8 mouse cellular contexts compared by ENCODE assay signal in genomic region chr6:29263650-29264455, GRCm38 (mm10). TPM values are rescaled to one million over a fixed set of nuclear protein-coding genes. Genes with fewer than 3 reads are reported as not detected.
DNase-seq lines count a peak whose midpoint lies in the region; ATAC-seq and TF ChIP-seq lines count a peak whose summit lies in the region.

No protein-coding gene starts in this region.

- 37% methylated on average over 6 of the region's 6 CpGs for WGBS in forebrain, embryonic 14.5 days
- 48% methylated on average over 6 of the region's 6 CpGs for WGBS in forebrain, embryonic 11.5 days
- 33% methylated on average over 6 of the region's 6 CpGs for WGBS in forebrain, postnatal 0 days
- 38% methylated on average over 6 of the region's 6 CpGs for WGBS in hindbrain, embryonic 14.5 days
- WGBS in midbrain, embryonic 14.5 days = 27% methylated on average over 6 of the region's 6 CpGs
- WGBS in liver, postnatal 0 days (ENCODE audit: insufficient replicate concordance) = 70% methylated on average over 6 of the region's 6 CpGs

- no peak for TF ChIP-seq CTCF in forebrain, postnatal 0 days (IDR thresholded peaks at IDR 0.05; ENCODE audit: low read depth)
- TF ChIP-seq CTCF in liver, postnatal 0 days (IDR thresholded peaks at IDR 0.05; ENCODE audit: low read depth) = no peak

- H3K27me3 ChIP-seq in forebrain, embryonic 14.5 days (replicated peaks; ENCODE audit: control insufficient read depth, insufficient read depth, low read length) = no peaks in the 10 kb centered on the region
- H3K27me3 ChIP-seq in forebrain, embryonic 11.5 days (ENCODE audit: control insufficient read depth, insufficient read depth, low read length) = no peaks in the 10 kb centered on the region
- no peaks in the 10 kb centered on the region for H3K27me3 ChIP-seq in forebrain, postnatal 0 days (ENCODE audit: insufficient read depth, low read length)
- no peaks in the 10 kb centered on the region for H3K27me3 ChIP-seq in hindbrain, embryonic 14.5 days (ENCODE audit: control insufficient read depth, insufficient read depth, low read length)
- no peaks in the 10 kb centered on the region for H3K27me3 ChIP-seq in midbrain, embryonic 14.5 days (ENCODE audit: control insufficient read depth, insufficient read depth, low read length)
- no peaks in the 10 kb centered on the region for H3K27me3 ChIP-seq in liver, postnatal 0 days (ENCODE audit: insufficient read depth, low read length)

- H3K4me3 ChIP-seq in forebrain, embryonic 14.5 days (ENCODE audit: low read depth, low read length) = no peak overlapping the region
- H3K4me3 ChIP-seq in forebrain, embryonic 11.5 days (ENCODE audit: low read depth, low read length) = no peak overlapping the region
- H3K4me3 ChIP-seq in forebrain, postnatal 0 days (ENCODE audit: low read depth, low read length) = no peak overlapping the region
- no peak overlapping the region for H3K4me3 ChIP-seq in hindbrain, embryonic 14.5 days (replicated peaks; ENCODE audit: low read length)
- H3K4me3 ChIP-seq in midbrain, embryonic 14.5 days (replicated peaks; ENCODE audit: low read depth, low read length) = no peak overlapping the region
- no peak overlapping the region for H3K4me3 ChIP-seq in liver, postnatal 0 days (ENCODE audit: low read depth, low read length)

- H3K27ac ChIP-seq in forebrain, embryonic 14.5 days (ENCODE audit: low read depth, low read length) = no peak overlapping the region
- no peak overlapping the region for H3K27ac ChIP-seq in forebrain, embryonic 11.5 days (ENCODE audit: low read depth, low read length)
- H3K27ac ChIP-seq in forebrain, postnatal 0 days (ENCODE audit: low read depth, low read length) = peak overlapping the region; percentile 40; the same call in 1 of the 2 replicates
- H3K27ac ChIP-seq in hindbrain, embryonic 14.5 days = 0 out of 2 replicates have a peak overlapping the region, but pooled peaks have one; percentile 26
- H3K27ac ChIP-seq in midbrain, embryonic 14.5 days (replicated peaks; ENCODE audit: low read depth, low read length) = no peak overlapping the region
- H3K27ac ChIP-seq in liver, postnatal 0 days (ENCODE audit: low read depth) = no peak overlapping the region

- peak; percentile 40; the same call in 1 of the 2 replicates for ATAC-seq in forebrain, embryonic 14.5 days
- ATAC-seq in forebrain, embryonic 11.5 days (replicated peaks; ENCODE audit: low FRiP score) = no peak
- ATAC-seq in forebrain, postnatal 0 days = peak; percentile 91
- ATAC-seq in hindbrain, embryonic 14.5 days (ENCODE audit: low FRiP score) = peak; percentile 66; the same call in 1 of the 2 replicates
- peak; percentile 14; the same call in 1 of the 2 replicates for ATAC-seq in midbrain, embryonic 14.5 days (ENCODE audit: low FRiP score, low TSS enrichment)
- no peak for ATAC-seq in liver, postnatal 0 days

- H3K36me3 ChIP-seq in forebrain, embryonic 14.5 days (ENCODE audit: control insufficient read depth, insufficient read depth, low read length) = no peaks in the 10 kb centered on the region
- H3K36me3 ChIP-seq in forebrain, embryonic 11.5 days (ENCODE audit: control insufficient read depth, insufficient read depth, low read length) = no peaks in the 10 kb centered on the region
- H3K36me3 ChIP-seq in forebrain, postnatal 0 days (ENCODE audit: insufficient read depth) = no peaks in the 10 kb centered on the region
- H3K36me3 ChIP-seq in hindbrain, embryonic 14.5 days (replicated peaks; ENCODE audit: control insufficient read depth, insufficient read depth) = no peaks in the 10 kb centered on the region
- H3K36me3 ChIP-seq in midbrain, embryonic 14.5 days (ENCODE audit: control insufficient read depth, insufficient read depth, low read length) = no peaks in the 10 kb centered on the region
- no peaks in the 10 kb centered on the region for H3K36me3 ChIP-seq in liver, postnatal 0 days (replicated peaks; ENCODE audit: insufficient read depth, low read length)

- no peak for TF ChIP-seq EP300 in liver, postnatal 0 days (IDR thresholded peaks at IDR 0.05; ENCODE audit: low read depth)

- 0 out of 2 replicates have a peak, but pooled peaks cover 4% of the 10 kb centered on the region for H3K4me1 ChIP-seq in forebrain, embryonic 14.5 days (ENCODE audit: control insufficient read depth, insufficient read depth, low read length)
- H3K4me1 ChIP-seq in forebrain, embryonic 11.5 days (replicated peaks; ENCODE audit: control insufficient read depth, insufficient read depth, low read length) = no peaks in the 10 kb centered on the region
- peaks cover 9% of the 10 kb centered on the region; the same call in 1 of the 2 replicates for H3K4me1 ChIP-seq in forebrain, postnatal 0 days (ENCODE audit: insufficient read depth)
- no peaks in the 10 kb centered on the region; the same call in 1 of the 2 replicates for H3K4me1 ChIP-seq in hindbrain, embryonic 14.5 days (replicated peaks; ENCODE audit: control insufficient read depth, insufficient read depth, low read length)
- peaks cover 6% of the 10 kb centered on the region; the same call in 1 of the 2 replicates for H3K4me1 ChIP-seq in midbrain, embryonic 14.5 days (ENCODE audit: control insufficient read depth, insufficient read depth, low read length)
- H3K4me1 ChIP-seq in liver, postnatal 0 days (ENCODE audit: insufficient read depth) = peaks cover 4% of the 10 kb centered on the region

- no peak overlapping the region for H3K9ac ChIP-seq in forebrain, embryonic 14.5 days (ENCODE audit: low read length)
- no peak overlapping the region for H3K9ac ChIP-seq in forebrain, embryonic 11.5 days (ENCODE audit: low read length)
- no peak overlapping the region for H3K9ac ChIP-seq in forebrain, postnatal 0 days
- H3K9ac ChIP-seq in hindbrain, embryonic 14.5 days = no peak overlapping the region
- no peak overlapping the region for H3K9ac ChIP-seq in midbrain, embryonic 14.5 days (replicated peaks; ENCODE audit: low read length)
- H3K9ac ChIP-seq in liver, postnatal 0 days (replicated peaks) = no peak overlapping the region

- H3K9me3 ChIP-seq in forebrain, embryonic 14.5 days (replicated peaks; ENCODE audit: control insufficient read depth, low read length) = no peaks in the 10 kb centered on the region
- no peaks in the 10 kb centered on the region for H3K9me3 ChIP-seq in forebrain, embryonic 11.5 days (ENCODE audit: control insufficient read depth, low read length)
- H3K9me3 ChIP-seq in forebrain, postnatal 0 days (ENCODE audit: low read length) = no peaks in the 10 kb centered on the region
- no peaks in the 10 kb centered on the region for H3K9me3 ChIP-seq in hindbrain, embryonic 14.5 days (ENCODE audit: control insufficient read depth, low read length)
- H3K9me3 ChIP-seq in midbrain, embryonic 14.5 days (ENCODE audit: control insufficient read depth, low read length) = no peaks in the 10 kb centered on the region
- no peaks in the 10 kb centered on the region for H3K9me3 ChIP-seq in liver, postnatal 0 days (ENCODE audit: low read length)

- peak; percentile 57 for DNase-seq in forebrain, embryonic 14.5 days (ENCODE audit: low spot score)
- no peak for DNase-seq in forebrain, embryonic 11.5 days (ENCODE audit: low spot score)
- peak; percentile 73 for DNase-seq in forebrain, postnatal 0 days
- peak; percentile 49 for DNase-seq in hindbrain, embryonic 14.5 days (ENCODE audit: low spot score)
- DNase-seq in midbrain, embryonic 14.5 days = peak; percentile 67
- DNase-seq in thymus, postnatal 14 days = no peak
- no peak for DNase-seq in liver, postnatal 0 days
- no peak for DNase-seq in spleen, postnatal 10 days (ENCODE audit: low spot score in 2 of 2)

- no peak overlapping the region for H3K4me2 ChIP-seq in forebrain, embryonic 14.5 days (ENCODE audit: low read length)
- H3K4me2 ChIP-seq in forebrain, embryonic 11.5 days (ENCODE audit: low read depth, low read length, severe bottlenecking) = no peak overlapping the region
- no peak overlapping the region for H3K4me2 ChIP-seq in forebrain, postnatal 0 days (ENCODE audit: low read depth)
- no peak overlapping the region for H3K4me2 ChIP-seq in hindbrain, embryonic 14.5 days (replicated peaks)
- no peak overlapping the region for H3K4me2 ChIP-seq in midbrain, embryonic 14.5 days (ENCODE audit: low read length)
- no peak overlapping the region for H3K4me2 ChIP-seq in liver, postnatal 0 days (ENCODE audit: low read depth, low read length)

RNA-seq across cellular contexts. Expression of gene Hilpda, which starts 8.4 kb away (rescaled TPM):
- 46.6 and 54.6 TPM in 2 replicates for polyA plus RNA-seq in forebrain, embryonic 14.5 days (2014; fragmentation: Nextera tagmentation; extraction: Ambion mirVana)
- 27.3 and 29.2 TPM in 2 replicates for polyA plus RNA-seq in forebrain, embryonic 11.5 days (2014; fragmentation: Nextera tagmentation; extraction: Ambion mirVana)
- total RNA-seq in forebrain, postnatal 0 days (2014; rRNA removed) = 16.8 and 26.4 TPM in 2 replicates
- 37.4 and 41.2 TPM in 2 replicates for polyA plus RNA-seq in forebrain, postnatal 0 days (2015; fragmentation: Nextera tagmentation; extraction: Ambion mirVana)
- 29.1 and 34.2 TPM in 2 replicates for polyA plus RNA-seq in hindbrain, embryonic 14.5 days (2014; fragmentation: Nextera tagmentation; extraction: Ambion mirVana)
- 35.2 and 35.9 TPM in 2 replicates for polyA plus RNA-seq in midbrain, embryonic 14.5 days (2014; fragmentation: Nextera tagmentation; extraction: Ambion mirVana)
- 24.1 and 29.0 TPM in 2 replicates for polyA plus RNA-seq in liver, postnatal 0 days (2015; fragmentation: Nextera tagmentation; extraction: Ambion mirVana)

RNA-seq across cellular contexts. Expression of gene Fam71f2, which starts 15.5 kb away (rescaled TPM):
- polyA plus RNA-seq in forebrain, embryonic 14.5 days (2014; fragmentation: Nextera tagmentation; extraction: Ambion mirVana) = 0.53 and 1.0 TPM in 2 replicates
- polyA plus RNA-seq in forebrain, embryonic 11.5 days (2014; fragmentation: Nextera tagmentation; extraction: Ambion mirVana) = 0.52 and 0.76 TPM in 2 replicates
- 0.62 TPM in 1 of 2 replicates, not detected in the other for total RNA-seq in forebrain, postnatal 0 days (2014; rRNA removed)
- 0.64 and 0.79 TPM in 2 replicates for polyA plus RNA-seq in forebrain, postnatal 0 days (2015; fragmentation: Nextera tagmentation; extraction: Ambion mirVana)
- polyA plus RNA-seq in hindbrain, embryonic 14.5 days (2014; fragmentation: Nextera tagmentation; extraction: Ambion mirVana) = 0.23 and 0.54 TPM in 2 replicates
- 0.36 and 0.59 TPM in 2 replicates for polyA plus RNA-seq in midbrain, embryonic 14.5 days (2014; fragmentation: Nextera tagmentation; extraction: Ambion mirVana)
- polyA plus RNA-seq in liver, postnatal 0 days (2015; fragmentation: Nextera tagmentation; extraction: Ambion mirVana) = 0.11 and 0.28 TPM in 2 replicates

RNA-seq across cellular contexts. Expression of gene Impdh1, which starts 47.7 kb away (rescaled TPM):
- 34.5 and 50.2 TPM in 2 replicates for polyA plus RNA-seq in forebrain, embryonic 14.5 days (2014; fragmentation: Nextera tagmentation; extraction: Ambion mirVana)
- polyA plus RNA-seq in forebrain, embryonic 11.5 days (2014; fragmentation: Nextera tagmentation; extraction: Ambion mirVana) = 38.3 and 40.0 TPM in 2 replicates
- 27.2 and 42.8 TPM in 2 replicates for total RNA-seq in forebrain, postnatal 0 days (2014; rRNA removed)
- polyA plus RNA-seq in forebrain, postnatal 0 days (2015; fragmentation: Nextera tagmentation; extraction: Ambion mirVana) = 65.9 and 70.6 TPM in 2 replicates
- 60.8 and 65.0 TPM in 2 replicates for polyA plus RNA-seq in hindbrain, embryonic 14.5 days (2014; fragmentation: Nextera tagmentation; extraction: Ambion mirVana)
- 48.3 and 48.5 TPM in 2 replicates for polyA plus RNA-seq in midbrain, embryonic 14.5 days (2014; fragmentation: Nextera tagmentation; extraction: Ambion mirVana)
- polyA plus RNA-seq in liver, postnatal 0 days (2015; fragmentation: Nextera tagmentation; extraction: Ambion mirVana) = 7.3 and 7.7 TPM in 2 replicates

RNA-seq across cellular contexts. Expression of gene Fam71f1, which starts 55.1 kb away (rescaled TPM):
- not detected in 2 replicates for polyA plus RNA-seq in forebrain, embryonic 14.5 days (2014; fragmentation: Nextera tagmentation; extraction: Ambion mirVana)
- polyA plus RNA-seq in forebrain, embryonic 11.5 days (2014; fragmentation: Nextera tagmentation; extraction: Ambion mirVana) = not detected in 2 replicates
- not detected in 2 replicates for total RNA-seq in forebrain, postnatal 0 days (2014; rRNA removed)
- polyA plus RNA-seq in forebrain, postnatal 0 days (2015; fragmentation: Nextera tagmentation; extraction: Ambion mirVana) = not detected in 2 replicates
- not detected in 2 replicates for polyA plus RNA-seq in hindbrain, embryonic 14.5 days (2014; fragmentation: Nextera tagmentation; extraction: Ambion mirVana)
- not detected in 2 replicates for polyA plus RNA-seq in midbrain, embryonic 14.5 days (2014; fragmentation: Nextera tagmentation; extraction: Ambion mirVana)
- polyA plus RNA-seq in liver, postnatal 0 days (2015; fragmentation: Nextera tagmentation; extraction: Ambion mirVana) = not detected in 2 replicates

Comparison
In these comparisons a context has a peak if more than half of its experiments do, and no peak if none do; other contexts are left out.
1. ATAC-seq: peak in forebrain, embryonic 14.5 days (single experiment), forebrain, postnatal 0 days (single experiment), hindbrain, embryonic 14.5 days (single experiment) and midbrain, embryonic 14.5 days (single experiment); none in forebrain, embryonic 11.5 days (single experiment) and liver, postnatal 0 days (single experiment).
2. DNase-seq: peak in forebrain, embryonic 14.5 days (single experiment), forebrain, postnatal 0 days (single experiment), hindbrain, embryonic 14.5 days (single experiment) and midbrain, embryonic 14.5 days (single experiment); none in forebrain, embryonic 11.5 days (single experiment), thymus, postnatal 14 days (single experiment), liver, postnatal 0 days (single experiment) and spleen, postnatal 10 days (0 of 2).
3. H3K27ac ChIP-seq: peak in forebrain, postnatal 0 days (single experiment) and hindbrain, embryonic 14.5 days (single experiment); none in forebrain, embryonic 14.5 days (single experiment), forebrain, embryonic 11.5 days (single experiment), midbrain, embryonic 14.5 days (single experiment) and liver, postnatal 0 days (single experiment).